Mouse (Mus musculus): ENCODE measurements around the gene Fads2.
A peak's percentile ranks its signal among the peaks of the same experiment; 100 is the strongest.

Gene Fads2

GRCm38 (mm10) chr19:10102054-10102700 is 631 bp upstream of the Fads2 start:
- DNase-seq (ENCODE audit: low read depth, low spot score), result no peak

GRCm38 (mm10) chr19:10100631-10101071 is 895 bp downstream of the Fads2 start:
- DNase-seq (ENCODE audit: low read depth, low spot score), result peak; percentile 51

DNA sequence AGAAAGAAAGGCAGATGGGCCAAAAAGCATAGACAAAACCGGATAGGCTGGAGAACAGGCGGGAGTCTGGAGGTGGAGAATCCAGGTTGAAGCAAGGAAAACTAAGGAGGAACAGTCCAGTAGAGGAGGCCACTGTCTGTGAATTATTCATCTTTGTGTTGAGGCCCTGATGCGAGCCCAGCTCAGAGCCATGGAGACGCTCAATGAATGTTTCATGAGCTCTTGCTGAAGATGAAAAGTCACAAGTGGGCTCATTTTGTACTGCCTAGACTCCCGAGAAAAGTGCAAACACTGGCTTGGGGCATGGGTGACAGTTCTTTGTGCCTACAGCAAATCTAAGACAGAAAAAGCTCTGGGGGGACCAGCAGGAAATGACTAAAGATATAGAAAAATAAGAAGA is 3.7 kb downstream of the Fads2 start:
- DNase-seq (ENCODE audit: low read depth, low spot score), result no peak

DNA sequence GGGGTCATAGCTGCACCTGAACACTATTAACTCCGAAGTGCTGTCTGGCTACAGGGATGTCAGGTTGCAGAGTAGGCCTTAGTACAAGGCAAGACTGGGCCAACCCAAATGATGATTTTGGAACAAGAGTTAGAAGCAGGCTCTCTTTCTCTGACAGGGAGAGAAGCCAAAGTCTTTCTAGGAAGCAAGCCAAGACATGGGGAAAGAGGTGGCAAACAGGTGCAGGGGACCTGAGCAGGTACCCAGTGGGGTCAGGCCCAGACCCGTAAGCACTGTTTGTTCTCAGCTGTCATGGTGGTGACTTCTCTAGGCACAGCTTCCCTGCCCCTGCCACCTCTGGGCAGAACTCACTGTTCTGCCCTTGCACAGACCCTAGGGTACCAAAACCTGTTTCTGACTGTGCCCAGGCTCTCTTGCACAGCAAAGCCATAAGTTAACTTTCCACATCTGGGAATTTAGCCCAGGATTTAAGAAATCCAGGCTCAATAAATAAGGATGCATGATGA is 5.1 kb downstream of the Fads2 start:
- no peak for DNase-seq (ENCODE audit: low read depth, low spot score)

DNA sequence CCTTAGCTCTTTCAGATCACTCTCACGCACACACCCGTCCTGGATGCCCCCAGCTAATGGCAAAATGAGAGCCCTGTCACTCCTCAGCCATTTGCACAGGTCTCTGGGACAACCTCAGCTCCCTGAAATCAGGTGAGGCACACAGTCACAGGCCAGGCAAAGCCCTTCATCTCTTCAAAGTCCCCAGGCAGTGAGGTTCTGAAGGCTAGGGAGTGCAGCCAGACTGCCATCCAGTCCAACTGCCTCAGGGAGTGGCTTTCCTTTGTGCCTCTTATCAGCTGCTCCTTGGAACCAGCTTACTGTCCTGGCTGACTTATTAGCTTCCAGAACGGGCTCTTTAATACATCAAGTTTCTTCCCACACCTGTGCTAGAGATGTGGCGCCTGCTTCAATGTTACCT is 6.9 kb downstream of the Fads2 start:
- DNase-seq (ENCODE audit: low read depth, low spot score), result no peak

DNA sequence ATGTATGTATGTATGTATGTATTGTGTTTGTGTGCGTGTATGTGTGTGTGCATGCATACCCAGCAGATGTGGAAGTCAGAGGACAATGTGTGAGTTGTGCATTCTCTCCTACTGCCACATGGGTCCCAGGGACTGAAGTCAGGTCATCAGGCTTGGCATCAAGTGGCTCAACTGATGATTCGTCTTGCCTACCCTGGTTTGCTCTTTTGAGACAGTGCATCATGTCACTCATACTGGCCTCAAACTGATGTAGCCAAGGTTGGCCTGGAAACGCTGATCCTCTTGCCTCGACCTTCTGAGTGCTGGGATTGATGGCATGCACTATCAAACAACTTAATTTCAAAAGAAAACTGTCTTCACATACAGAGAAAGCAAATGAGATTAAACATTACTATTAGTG is 7.7 kb downstream of the Fads2 start:
- no peak for DNase-seq (ENCODE audit: low read depth, low spot score)

DNA sequence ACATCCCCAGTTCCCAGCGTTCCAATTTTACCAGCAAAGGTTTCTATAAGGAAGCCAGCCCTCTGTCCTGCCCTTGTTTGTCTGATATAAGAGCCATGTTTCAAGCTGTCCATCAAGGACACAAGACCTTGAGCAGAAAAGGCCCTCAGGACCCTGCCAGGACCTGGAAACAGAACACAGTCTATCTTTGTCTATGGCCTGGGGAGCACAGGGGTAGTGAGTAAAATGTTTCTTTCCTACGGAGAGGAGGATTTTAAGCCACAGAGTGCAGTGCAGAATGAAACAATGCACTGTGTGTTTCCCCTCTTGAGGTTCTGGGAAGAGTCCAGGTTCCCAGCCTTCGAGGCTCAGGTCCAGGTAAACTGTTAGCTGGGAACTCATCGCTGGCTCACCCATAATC is 14.6 kb downstream of the Fads2 start:
- no peak for DNase-seq (ENCODE audit: low read depth, low spot score)

GRCm38 (mm10) chr19:10085454-10085853 is 16.1 kb downstream of the Fads2 start:
- DNase-seq (ENCODE audit: low read depth, low spot score), result no peak

GRCm38 (mm10) chr19:10082105-10082504 is 19.4 kb downstream of the Fads2 start:
- no peak for DNase-seq (ENCODE audit: low read depth, low spot score)

GRCm38 (mm10) chr19:10080384-10080783 is 21.2 kb downstream of the Fads2 start:
- no peak for DNase-seq (ENCODE audit: low read depth, low spot score)

DNA sequence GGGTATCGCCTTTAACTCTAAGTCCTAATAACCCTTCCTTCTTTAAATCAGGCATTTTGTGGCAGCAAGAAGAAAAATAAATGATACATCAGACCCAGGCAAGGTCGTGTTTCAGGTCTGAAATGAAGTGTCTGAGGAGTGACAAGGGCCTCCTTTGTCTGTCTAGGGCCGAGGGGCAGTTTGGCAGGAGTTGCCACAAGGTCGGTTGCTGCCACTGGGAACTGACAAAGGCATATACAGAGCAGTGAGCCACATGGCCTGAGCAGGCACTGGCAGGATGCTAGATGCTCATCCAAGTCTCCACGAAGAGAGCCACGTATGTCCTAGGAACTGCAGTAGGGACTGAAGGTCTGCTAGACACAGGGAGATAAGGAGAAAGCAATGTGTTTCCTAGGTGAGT is 23.2 kb downstream of the Fads2 start:
- no peak for DNase-seq (ENCODE audit: low read depth, low spot score)

DNA sequence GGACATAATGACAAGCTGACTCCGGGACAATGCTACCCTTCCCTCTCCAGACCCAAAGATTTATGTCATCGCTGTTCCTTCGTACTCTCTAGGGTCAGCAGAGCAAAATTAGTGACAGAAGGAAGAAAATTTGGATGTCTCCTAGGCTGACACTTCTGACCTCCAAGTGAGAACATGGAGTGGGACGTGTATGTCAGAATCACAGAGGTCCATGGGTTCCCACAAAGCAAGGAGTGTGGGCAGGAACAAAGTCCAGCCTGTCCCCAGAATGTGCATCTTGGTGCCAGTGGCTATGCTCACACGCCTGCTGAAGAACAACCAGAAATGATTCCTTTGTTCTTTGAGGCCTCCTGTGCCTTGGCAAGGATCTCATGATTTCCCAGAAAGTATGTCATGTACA is 28.4 kb downstream of the Fads2 start:
- no peak for DNase-seq (ENCODE audit: low read depth, low spot score)

DNA sequence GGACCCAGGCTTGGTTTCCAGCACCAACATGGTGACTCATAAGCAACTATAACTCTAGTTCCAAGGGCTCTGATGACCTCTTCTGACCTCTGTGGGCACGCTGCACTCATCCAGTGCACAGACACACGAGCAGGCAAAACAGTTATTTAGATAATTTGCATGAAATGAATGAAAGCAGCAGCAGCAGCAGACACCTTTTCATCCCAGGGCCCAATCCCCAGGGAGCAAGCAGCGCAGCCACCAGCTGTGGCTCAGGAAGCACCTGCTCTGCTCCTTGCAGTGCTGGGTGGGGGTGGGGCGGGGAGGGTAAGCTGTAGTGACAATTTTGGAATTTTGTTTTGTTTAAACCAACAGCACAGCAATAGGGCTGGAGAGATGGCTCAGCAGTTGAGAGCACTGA is 29.7 kb downstream of the Fads2 start:
- no peak for DNase-seq (ENCODE audit: low read depth, low spot score)

- DNase-seq (ENCODE audit: low read depth, low spot score), result no peak
Measured at GRCm38 (mm10) chr19:10071166-10071565, 30.4 kb downstream of the Fads2 start.

DNA sequence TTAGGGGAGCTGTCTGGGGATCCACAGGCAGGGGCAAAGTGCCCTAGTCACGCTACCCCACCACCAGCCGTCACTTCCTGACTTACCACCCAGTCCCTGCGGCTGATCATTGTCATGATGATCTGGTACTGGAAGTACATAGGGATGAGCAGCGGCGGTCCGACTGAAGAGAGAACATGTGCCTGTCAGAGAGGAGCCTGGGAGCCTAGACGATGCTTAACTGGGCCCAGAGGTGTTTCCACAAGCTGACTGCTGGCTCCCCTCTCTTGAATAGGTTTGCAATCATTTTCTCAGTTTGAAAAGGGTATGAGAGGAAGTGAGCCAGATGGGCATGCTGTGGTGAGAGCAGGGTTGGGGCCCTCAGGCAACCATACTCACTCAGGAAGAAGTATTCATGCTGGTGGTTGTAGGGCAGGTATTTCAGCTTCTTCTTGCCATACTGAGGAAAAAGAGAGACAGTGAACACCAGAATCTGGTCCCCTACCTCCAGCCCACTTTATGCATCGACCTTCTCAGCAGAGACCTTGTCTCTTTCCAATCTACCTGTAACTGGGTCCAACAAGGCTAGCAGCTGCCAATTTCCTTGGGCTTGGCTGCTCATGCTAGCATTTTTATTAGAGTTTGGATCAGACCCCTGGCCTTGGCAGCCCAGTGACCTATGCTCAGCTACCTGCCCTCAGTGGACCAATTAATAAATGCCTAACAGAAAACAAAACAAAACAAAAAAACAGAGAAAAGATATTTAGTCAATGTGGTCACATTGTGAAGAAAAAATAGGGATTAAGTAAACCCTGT is 31.2 kb downstream of the Fads2 start:
- no peak for DNase-seq (ENCODE audit: low read depth, low spot score)

GRCm38 (mm10) chr19:10067701-10068100 is 33.8 kb downstream of the Fads2 start:
- no peak for DNase-seq (ENCODE audit: low read depth, low spot score)

DNA sequence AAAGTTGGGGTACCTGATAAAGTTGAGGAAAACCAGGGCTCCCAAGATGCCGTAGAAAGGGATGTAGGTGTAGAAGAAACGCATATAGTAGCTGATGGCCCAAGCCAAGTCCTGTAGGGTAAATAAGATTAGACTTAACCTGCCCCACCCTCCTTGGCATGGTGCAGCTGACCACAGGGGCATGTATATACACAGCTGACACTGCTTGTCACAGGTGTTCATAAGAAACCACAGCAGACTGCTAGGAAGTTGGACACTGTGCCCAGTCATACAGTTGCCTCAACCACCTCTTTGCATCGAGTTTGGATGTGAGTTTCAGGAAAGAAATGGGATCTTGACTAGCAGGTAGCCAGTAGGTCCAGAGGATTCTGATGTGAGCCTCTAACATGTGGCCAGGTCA is 35.0 kb downstream of the Fads2 start:
- DNase-seq (ENCODE audit: low read depth, low spot score), result no peak

GRCm38 (mm10) chr19:10066189-10066500 is 35.4 kb downstream of the Fads2 start:
- DNase-seq (ENCODE audit: low read depth, low spot score), result no peak

DNA sequence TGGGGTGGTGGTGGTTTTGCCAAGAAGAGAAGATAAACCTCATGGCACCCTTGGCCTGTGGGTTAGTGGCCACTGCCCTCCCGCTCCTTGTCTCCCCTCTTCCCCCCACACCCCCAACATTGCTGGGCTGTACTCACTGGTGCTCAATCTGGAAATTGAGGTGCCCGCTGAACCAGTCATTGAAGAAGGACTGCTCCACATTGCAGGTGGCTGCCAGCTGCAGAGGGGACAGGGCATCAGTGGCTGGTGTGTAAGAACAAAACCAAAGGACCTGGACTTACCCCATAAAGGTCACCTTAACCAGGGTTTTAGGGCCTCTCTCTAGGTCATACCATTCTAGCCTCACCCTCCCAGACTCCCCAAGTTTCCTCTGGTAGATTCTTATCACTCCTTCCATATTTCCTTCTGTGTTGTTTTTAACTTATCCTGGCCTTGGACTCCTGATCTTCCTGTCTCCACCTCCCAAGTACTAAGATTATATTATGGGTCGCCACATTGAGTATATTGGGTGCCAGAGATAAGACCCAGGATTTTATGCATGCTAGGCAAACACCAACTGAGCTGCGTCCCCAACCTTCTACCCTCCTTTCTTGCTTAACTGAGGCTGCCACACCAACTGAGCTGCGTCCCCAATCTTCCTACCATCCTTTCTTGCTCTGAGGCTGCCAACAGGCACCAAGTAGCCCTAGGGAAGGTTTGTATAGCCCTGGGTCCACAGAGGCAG is 35.9 kb downstream of the Fads2 start:
- DNase-seq (ENCODE audit: low read depth, low spot score), result no peak

- DNase-seq (ENCODE audit: low read depth, low spot score), result no peak
Measured at GRCm38 (mm10) chr19:10064173-10065012, 37.2 kb downstream of the Fads2 start.

GRCm38 (mm10) chr19:10062862-10063261 is 38.7 kb downstream of the Fads2 start:
- no peak for DNase-seq (ENCODE audit: low read depth, low spot score)

GRCm38 (mm10) chr19:10062292-10062691 is 39.3 kb downstream of the Fads2 start:
- DNase-seq (ENCODE audit: low read depth, low spot score), result no peak

Measured in c-Kit-negative CD71-positive TER-119-positive erythroid progenitor cells, embryonic 14.5 days (primary cell).